Mouse (Mus musculus) heart, adult 8-10 months (tissue): ENCODE results near the gene Kdelc2. TPM values are rescaled to one million over a fixed set of nuclear protein-coding genes. Genes with fewer than 3 reads are reported as not detected.

ENCODE experiments used
- DNase-seq: peaks from one replicate; pipeline ENCODE4 v3.0.0; 2022; ENCODE audit warnings: low spot score
- total RNA-seq, 4 experiments: library from RNA; stranded (reverse); gene quantifications; 2 replicates each; pipeline ENCODE4 v1.2.4; 2022

Gene Kdelc2
- total RNA-seq, 4 experiments from 2014 or later: 6.5 to 8.1 (median 7.3) TPM

GRCm38 (mm10) chr9:53384873-53385272 lies 1.0 kb downstream of the Kdelc2 start:
- DNase-seq: no peak

- DNase-seq: no peak
Measured at GRCm38 (mm10) chr9:53387431-53387830, 3.6 kb downstream of the Kdelc2 start.

- no peak for DNase-seq
Measured at GRCm38 (mm10) chr9:53389109-53389508, 5.3 kb downstream of the Kdelc2 start.

- DNase-seq: no peak
Measured at GRCm38 (mm10) chr9:53390136-53390535, 6.3 kb downstream of the Kdelc2 start.

- DNase-seq: no peak
Measured at GRCm38 (mm10) chr9:53397685-53398387, 14.0 kb downstream of the Kdelc2 start.

GRCm38 (mm10) chr9:53398388-53398700 lies 14.5 kb downstream of the Kdelc2 start:
- DNase-seq: peak; percentile 61

GRCm38 (mm10) chr9:53399537-53399936 lies 15.7 kb downstream of the Kdelc2 start:
- DNase-seq: no peak

- no peak for DNase-seq
Measured at GRCm38 (mm10) chr9:53400696-53401095, 16.9 kb downstream of the Kdelc2 start.

- DNase-seq: no peak
Measured at GRCm38 (mm10) chr9:53401146-53401545, 17.3 kb downstream of the Kdelc2 start.

GRCm38 (mm10) chr9:53402291-53402711 lies 18.5 kb downstream of the Kdelc2 start, which contains the start of gene 4930550C14Rik:
TSS of gene 4930550C14Rik (plus strand) at chr9:53402325.
- peak; percentile 38 for DNase-seq

- DNase-seq: no peak
Measured at GRCm38 (mm10) chr9:53402991-53403390, 19.2 kb downstream of the Kdelc2 start.

GRCm38 (mm10) chr9:53404050-53404752 lies 20.4 kb downstream of the Kdelc2 start:
- DNase-seq: no peak

GRCm38 (mm10) chr9:53404753-53405722 lies 21.2 kb downstream of the Kdelc2 start:
- DNase-seq: peak; percentile 78

- no peak for DNase-seq
Measured at GRCm38 (mm10) chr9:53408548-53408947, 24.7 kb downstream of the Kdelc2 start.

- DNase-seq: no peak
Measured at GRCm38 (mm10) chr9:53408953-53409361, 25.1 kb downstream of the Kdelc2 start.

- DNase-seq: no peak
Measured at GRCm38 (mm10) chr9:53409427-53409826, 25.6 kb downstream of the Kdelc2 start.

GRCm38 (mm10) chr9:53422133-53422896 lies 38.5 kb downstream of the Kdelc2 start:
- DNase-seq: no peak

- DNase-seq: no peak
Measured at GRCm38 (mm10) chr9:53426726-53427125, 42.9 kb downstream of the Kdelc2 start.

- DNase-seq: no peak
Measured at GRCm38 (mm10) chr9:53427638-53428037, 43.8 kb downstream of the Kdelc2 start.

GRCm38 (mm10) chr9:53435830-53436570 lies 52.2 kb downstream of the Kdelc2 start:
- no peak for DNase-seq
